Mouse (Mus musculus): ENCODE results near the gene Has1.

The Has1 gene

DNA sequence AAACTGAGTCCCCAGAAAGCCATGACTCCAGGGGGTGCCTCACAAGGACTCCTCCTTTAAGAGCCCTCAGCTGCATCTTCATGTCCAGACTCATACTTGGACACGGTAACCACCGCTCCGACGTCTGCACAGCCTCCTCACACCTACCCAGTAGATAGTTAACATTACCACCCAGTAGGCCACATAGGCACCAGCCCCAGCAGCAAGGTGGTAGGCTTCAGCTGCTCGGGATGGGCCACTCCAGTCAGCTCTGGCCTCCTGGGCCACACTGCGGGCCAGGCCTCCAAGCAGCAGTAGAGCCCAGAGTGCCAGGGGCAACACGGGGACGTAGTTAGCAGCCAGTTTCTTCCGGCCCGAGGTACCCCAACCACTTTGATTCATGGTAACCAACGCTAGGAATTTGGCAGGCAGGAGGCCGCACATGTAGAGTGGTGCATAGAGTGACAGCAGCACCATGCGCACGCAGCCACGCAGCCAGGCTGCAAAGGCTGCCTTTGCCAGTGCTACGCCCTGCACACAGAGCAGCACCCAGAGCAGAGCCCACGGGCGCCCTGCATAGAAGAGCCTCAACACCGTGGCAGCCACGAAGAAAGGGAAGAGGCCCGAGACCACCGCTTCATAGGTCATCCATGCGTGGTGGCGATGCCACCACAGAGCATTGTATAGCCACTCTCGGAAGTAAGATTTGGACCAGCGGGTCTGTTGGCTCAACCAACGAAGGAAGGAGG, 11.3 kb downstream of the Has1 start:
- DNase-seq (ENCODE audit: low spot score): no peak

- no peak for DNase-seq (ENCODE audit: low spot score)
Measured at GRCm38 (mm10) chr17:17840796-17841195, 14.2 kb downstream of the Has1 start.

- DNase-seq (ENCODE audit: low spot score): no peak
Measured at GRCm38 (mm10) chr17:17839276-17839675, 15.7 kb downstream of the Has1 start.

DNA sequence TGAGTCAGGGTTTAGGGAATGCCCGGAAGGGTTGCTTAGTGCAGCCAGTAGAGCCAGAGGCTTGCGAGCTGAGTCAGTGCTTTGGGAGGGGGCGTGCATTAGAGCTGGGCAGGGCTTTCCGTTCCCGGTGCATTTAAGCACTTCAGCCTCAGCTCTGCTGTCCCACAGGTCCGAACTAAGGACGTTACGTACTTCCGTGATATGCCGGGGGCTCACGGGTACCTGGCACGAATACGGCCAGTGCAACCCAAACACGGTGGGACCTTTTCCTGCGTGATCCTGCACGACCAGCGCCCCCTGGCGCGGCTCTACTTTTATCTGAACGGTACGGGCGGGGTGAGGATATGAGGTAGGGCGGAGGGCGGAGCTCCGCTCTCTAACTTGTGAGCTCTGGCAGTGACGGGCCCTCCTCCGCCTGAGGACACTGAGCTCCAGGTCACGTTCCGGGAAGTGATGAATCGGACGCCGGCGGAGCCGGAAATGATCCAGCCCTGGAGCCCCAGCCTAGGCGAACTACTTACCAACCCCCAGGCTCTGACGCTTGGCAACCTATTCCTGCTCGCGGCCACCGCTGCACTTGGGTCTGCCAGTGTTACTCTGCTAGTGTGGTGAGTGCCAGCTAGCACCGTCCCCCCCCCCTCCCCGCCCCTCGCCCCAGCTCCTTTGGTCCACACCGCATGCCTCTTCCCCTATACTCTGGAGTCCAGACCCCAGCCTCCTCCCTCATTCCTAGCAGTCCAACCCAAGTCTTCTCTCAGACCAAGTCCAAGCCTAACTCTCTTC, 16.9 kb downstream of the Has1 start:
- DNase-seq (ENCODE audit: low spot score): peak; percentile 99

- DNase-seq (ENCODE audit: low spot score): no peak
Measured at GRCm38 (mm10) chr17:17837426-17837825, 17.6 kb downstream of the Has1 start.

DNA sequence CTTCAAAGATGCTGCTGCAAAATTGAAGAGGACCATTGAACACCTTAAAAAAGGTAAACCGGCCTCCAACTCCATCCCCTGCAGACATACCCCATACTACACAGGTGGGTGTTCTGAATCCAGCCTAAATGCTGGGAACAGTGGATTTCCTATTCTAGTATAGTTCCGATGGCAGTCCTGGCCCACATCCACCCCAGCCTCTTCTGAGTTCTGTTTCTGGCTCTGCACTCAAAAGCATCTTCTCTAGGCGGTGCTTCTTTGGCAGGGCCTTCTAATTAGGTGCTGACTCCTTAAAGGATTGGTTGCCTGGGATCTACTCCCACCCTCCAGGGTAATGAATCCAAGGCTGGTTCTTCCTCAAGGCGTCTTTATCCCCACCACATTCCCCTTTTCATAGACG, 18.9 kb downstream of the Has1 start:
- no peak for DNase-seq (ENCODE audit: low spot score)

- no peak for DNase-seq (ENCODE audit: low spot score)
Measured at GRCm38 (mm10) chr17:17834896-17835295, 20.1 kb downstream of the Has1 start.

DNA sequence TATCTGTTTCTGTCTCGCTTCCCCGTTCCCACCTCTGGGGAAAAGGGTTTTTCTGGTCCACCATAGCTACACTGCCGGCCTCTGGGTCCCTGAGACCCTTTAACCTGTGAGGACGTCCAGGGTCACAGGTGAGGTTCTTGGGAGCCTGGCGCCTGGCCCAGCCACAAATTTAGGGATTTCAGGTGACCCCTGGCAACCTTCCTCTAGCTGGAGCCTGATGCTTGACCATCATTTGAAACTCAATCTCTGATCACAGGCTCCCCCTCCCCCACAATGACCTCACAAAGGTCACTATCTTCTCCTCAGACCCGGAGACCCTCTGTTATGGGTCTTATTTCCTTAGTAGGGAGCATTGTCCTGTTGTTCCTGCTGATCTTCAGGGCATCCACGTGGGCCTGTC, 24.3 kb downstream of the Has1 start:
- no peak for DNase-seq (ENCODE audit: low spot score)

GRCm38 (mm10) chr17:17829816-17830535, 25.0 kb downstream of the Has1 start:
- no peak for DNase-seq (ENCODE audit: low spot score)

DNA sequence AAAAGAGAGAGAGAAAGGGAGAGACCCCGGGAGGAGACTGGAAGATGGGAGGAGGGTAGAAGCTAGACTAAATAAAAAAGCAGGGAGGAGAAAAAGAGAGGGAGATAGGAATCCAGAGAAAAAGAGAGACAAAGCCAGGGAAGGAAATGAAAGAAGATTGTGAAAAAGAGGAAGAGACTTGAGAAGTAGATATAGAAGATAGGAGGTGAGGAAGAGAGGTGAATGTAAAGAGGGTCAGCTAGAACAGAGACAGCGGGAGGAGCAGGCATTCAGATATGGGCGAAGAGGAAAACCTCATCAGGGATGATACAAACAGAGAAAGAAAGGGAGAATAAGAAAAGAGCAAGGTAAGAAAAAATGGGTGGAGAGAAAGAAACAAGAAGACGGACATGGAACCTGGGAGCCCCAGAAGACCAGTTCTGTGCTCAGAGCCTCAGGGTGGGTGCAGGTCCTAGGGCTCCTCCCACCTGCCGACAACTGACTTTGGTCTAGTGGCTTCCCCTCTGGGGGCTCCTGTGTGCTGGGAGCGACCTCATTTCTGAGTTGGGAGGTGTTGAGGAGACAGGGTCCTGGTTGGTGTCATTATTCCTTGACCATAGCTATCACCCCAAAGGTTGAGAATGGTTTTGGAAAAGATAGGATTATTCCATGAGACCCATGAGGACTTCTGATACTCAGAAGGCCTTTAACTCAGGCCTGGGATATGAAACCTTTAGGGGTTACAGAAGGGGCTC, 25.8 kb downstream of the Has1 start:
- no peak for DNase-seq (ENCODE audit: low spot score)

- DNase-seq (ENCODE audit: low spot score): no peak
Measured at GRCm38 (mm10) chr17:17828191-17828981, 26.6 kb downstream of the Has1 start.

DNA sequence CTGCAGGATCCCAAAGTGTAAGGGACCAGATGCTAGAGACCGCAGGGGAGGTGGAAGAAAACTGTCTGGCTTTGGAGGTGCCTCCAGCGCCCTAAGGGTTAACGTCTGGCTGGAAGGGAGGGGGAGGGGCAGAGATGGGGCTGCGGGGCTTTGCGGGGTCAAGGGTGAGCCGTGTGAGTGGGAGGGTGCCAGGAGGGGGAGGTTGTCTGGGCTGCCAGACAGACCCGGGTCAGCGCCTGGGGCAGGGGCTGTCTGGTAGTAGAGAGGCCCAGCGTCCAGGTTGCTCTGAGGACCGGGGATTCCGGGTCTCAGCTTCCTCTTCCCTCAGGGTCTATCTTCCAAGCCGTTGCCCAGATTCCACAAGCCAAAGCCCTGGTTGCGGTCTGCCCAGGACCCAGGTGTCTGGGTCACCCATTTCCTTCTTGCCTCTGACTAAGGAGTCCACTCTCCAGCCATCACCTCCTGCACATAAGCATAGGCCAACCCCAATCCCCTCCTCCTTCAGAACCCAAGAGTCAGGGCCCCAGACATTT, 27.3 kb downstream of the Has1 start:
- peak; percentile 56 for DNase-seq (ENCODE audit: low spot score)

- DNase-seq (ENCODE audit: low spot score): peak; percentile 88
Measured at GRCm38 (mm10) chr17:17826751-17827657, 28.0 kb downstream of the Has1 start, which contains the start of gene Spaca6. Spaca6 (plus strand) TSS chr17:17827158.

DNA sequence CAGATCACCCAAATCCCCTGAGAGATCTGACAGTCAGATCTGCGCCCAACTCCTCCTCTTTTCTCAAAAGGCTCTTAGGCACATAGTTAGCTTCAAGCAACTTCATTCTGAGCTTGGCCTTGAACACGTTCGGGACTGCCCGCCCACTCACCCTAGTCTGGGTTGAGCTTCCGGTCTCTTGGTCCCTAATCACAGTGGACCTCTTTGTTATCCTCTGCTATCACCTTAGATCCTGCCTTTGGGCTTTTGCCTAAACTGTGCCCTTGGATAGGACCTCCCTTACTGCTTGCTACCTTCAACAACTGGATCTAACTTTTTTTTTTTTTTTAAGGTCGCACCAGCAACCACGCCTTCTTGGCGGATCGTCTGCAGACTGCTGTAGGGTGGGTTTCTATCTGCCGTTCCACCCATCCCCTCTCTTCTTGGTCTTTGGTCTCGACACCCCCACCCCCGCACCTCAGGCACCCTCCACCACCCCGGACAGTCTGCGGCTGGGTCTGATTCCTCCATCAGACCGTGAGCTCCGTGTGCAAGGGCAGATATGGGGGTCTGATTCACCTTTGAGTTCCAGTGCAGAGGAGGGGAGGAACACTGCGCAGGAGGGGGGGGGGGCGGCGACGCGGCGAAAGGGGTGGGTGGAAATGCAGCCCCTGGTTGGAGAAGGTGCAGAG, 28.9 kb downstream of the Has1 start:
- no peak for DNase-seq (ENCODE audit: low spot score)

- DNase-seq (ENCODE audit: low spot score): no peak
Measured at GRCm38 (mm10) chr17:17823612-17824336, 31.2 kb downstream of the Has1 start.

DNA sequence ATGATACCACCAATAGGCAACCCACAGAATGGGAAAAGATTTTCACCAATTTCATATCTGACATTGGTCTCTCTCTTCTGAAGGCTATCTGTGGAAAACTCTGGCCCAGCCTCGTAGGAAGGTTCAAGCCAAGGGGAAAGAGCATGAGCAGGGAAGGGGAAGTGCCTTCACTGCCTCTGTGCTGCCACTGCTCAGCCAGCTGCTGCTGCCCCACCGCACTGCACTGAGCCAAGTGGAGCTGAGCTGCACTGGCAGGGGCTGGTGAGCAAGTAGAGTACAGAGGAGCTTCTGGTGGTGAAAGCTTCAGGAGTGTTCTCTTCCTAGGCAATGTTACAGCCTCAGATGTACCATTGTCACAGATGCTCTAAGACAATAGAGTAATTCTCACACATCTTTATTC, 59.5 kb downstream of the Has1 start:
- DNase-seq (ENCODE audit: low spot score): no peak
